Mouse (Mus musculus): ENCODE measurements at regions not wholly inside any gene's neighbourhood (a gene's known extent, or its start where the extent isn't known, plus 50 kb on each side); places are given as distances from the start of the nearest gene placed in this dataset.

DNA sequence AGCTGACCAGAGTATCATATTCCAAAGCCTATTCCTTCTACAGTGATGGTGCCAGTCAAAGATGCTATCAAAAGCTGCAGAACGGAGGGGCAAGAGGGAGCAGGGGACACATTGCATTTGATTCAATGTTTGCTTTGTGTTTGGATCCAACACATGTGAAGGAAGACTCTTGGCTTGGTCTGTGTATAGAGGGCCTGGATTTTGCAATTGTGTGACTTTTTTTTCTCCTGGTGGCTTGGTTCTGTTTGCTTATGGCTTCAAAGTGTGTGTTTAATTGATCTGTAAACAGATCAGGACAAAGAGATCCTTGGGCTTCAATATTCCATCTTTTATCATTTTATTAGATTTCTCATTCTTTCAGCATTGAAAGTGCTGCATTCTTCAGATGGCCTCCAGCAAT is 504.2 kb downstream of the Slc4a3 start:
- DNase-seq: no peak

DNA sequence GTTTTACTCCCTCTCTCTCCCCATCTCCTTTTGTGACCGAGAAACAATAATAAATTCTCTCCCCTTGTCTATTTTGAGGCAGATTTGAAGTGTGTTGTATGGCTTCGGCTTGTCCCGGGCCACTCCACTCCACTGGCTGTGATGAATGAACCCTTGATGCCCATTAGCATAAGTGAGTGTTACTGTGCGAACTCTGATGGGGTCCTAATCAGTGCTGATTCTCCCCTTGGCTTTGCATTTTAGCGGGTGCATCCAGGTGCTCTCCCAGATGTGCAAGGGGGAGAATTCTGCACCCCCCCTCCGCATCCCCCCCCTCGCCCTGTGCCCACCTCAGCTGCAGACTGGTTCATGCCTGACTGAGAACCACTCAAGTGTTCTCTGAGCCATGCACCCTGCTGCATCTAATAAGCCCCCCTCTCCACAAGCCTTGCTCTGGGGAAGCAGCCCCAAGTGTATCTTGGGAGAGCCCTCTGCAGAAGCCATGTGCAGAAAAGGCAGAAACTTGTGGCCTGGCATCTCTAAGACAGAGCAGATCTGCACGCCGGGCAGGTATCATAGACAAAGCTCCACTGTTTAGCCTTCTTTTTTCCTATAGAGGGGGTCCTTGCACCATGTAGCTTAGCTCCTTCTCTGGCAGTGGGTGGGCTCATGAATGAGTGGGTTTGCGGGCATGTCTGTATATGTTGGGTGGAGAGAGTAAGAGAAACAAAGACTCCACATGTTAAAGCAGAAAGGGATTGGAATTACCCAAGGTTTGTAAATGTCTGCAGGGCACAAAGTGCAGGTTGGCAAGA is 507.5 kb downstream of the Slc4a3 start:
- intact Hi-C loops (cut with DNase I): no loop called here
- DNase-seq: no peak

More for the DNA sequence above, 504.2 kb downstream of the Slc4a3 start:
- intact Hi-C loops (cut with DNase I): no loop called here

DNA sequence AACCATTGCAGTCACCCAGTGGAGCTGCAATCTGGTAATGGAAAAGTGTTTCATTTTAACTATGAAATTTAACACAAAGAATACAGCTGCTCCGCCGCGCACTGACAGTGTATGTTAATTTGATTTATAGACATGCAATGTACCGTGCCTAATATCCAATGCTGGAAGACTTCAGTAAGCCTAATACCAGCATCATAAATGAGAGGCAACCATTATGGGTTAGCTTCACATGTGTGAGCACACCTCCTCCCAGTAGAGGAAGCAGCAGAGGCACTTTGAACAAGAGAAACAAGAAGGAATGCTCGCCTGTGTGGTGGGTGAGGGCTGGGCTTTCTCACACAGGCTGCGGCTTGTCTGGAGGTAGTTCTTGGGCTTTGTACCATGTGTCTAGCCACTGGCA is 519.7 kb downstream of the Slc4a3 start:
- no peak for DNase-seq
- intact Hi-C loops (cut with DNase I): no loop called here

DNA sequence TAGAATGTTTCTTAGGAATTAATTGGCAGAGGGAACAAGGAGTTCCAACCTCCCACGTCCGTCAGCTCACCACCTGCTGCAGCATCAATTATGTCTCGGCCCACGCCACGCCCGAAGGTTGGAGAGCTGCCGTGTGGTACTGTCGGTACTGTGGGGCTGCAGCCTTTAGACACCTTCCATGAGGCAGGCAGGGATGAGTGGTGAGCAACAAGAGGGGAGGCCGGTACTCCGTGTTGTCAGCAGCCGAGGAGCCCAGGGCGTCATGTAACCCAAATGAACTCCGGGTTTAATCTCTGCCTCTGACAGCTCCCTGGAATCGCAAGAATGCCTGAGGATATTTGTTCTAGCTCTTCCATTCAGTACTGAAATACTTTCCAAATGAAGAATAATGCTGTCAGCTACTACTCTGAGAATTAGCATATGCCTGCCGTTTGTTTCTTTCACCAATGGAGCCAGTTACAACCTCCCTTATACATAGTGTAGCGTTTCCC is 524.8 kb downstream of the Slc4a3 start:
- no peak for DNase-seq
- intact Hi-C loops (cut with DNase I): loop anchor here (10.0 kb wide), 1 partner anchor 204 kb away; no protein-coding TSS in a partner anchor

DNA sequence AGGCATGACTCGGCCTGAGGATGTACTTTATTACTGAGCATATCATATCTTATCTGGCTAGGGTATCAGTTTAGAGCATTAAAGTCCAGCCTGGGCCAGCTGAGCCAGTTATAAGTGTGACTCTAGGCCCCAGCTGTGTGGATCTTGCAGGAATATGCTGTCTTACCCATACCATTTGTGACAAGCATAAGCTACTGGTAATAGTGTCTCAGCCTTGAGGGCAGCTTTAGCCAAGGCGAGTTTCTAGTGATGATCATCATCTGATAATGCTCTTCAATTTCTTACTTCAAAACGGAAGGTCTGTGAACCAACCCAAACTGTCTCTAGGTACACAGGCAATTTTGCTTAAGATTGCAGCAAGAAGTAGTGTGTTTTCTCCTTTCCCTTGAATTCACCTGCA is 529.1 kb downstream of the Slc4a3 start:
- intact Hi-C loops (cut with DNase I): loop anchor here (10.0 kb wide), 1 partner anchor 200 kb away; no protein-coding TSS in a partner anchor

DNA sequence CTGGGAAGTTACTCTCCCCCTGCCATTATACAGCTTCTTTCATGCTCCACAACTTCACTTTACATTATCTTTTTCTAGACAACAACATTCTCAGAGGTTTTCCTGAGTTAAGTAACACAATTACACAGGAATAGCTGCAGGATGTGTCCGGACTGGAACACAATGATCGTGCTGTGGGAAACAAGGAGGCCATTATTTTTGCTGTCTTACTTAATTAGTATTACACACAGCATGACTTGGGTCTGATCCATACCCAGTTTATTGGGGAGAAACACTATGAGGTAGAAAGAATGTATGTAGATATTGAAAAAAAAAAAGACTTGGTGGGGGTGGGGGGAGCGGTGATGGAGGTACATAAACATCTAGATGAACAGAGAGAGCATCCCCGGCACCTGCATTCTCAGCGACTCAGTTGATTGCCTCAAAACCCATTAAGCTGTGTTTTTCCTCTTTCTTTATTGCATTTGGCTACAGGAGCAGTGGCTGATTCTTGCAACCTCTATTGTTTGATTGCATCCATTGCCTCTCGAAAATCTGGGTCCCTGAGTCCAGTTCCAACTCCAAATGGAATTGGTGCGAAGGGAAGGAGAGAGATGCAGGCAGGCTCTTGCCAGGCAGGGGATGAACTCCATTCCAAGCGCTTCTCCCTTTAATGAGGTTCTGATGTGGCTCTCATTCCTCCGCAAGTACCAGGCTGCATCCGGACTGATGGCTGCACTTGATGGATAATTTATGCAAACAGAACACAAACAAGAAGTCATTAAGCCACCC is 529.8 kb downstream of the Slc4a3 start:
- no peak for DNase-seq
- intact Hi-C loops (cut with DNase I): loop anchor here (10.0 kb wide), 1 partner anchor 199 kb away; no protein-coding TSS in a partner anchor

More for the DNA sequence above, 529.1 kb downstream of the Slc4a3 start:
- DNase-seq: no peak

DNA sequence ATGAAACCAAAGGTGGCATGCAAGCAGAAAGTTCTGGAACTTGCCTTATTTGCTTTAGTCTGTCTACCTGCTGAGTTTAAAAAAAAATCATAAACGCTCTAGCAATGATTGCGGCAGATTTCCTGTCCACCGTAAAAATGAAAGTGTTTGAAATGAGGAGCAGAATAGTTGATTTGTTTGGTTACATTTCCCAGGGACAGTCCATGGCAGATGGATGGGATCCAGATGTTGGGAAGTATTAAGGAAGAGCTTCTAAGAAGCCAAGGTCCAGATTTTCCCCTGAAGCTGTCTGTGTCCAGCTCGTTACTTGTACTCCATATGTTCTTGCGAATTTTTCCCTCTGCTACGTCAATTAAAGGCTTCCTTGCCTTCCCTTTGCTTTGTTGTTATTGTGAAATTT is 534.2 kb downstream of the Slc4a3 start:
- intact Hi-C loops (cut with DNase I): no loop called here
- no peak for DNase-seq

DNA sequence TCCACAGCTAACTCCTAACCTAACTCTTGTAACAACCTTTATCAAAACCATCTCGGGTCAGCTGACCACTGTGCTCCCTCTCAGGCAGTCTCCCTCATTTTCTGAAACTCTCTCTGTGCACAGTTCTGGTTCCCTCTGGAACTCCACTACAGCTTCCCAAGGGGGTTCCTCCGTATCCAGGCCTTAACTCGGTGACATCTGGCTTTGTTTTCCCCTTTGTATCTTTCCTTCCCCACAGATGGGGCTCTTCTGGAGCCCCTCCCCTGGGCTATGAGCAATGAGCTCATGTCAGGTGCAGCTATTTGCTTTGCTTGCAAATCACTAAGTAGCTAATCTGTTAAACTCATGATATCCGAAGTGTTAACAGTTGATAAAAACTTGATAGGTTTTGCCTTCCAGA is 535.6 kb downstream of the Slc4a3 start:
- intact Hi-C loops (cut with DNase I): no loop called here
- DNase-seq: no peak

DNA sequence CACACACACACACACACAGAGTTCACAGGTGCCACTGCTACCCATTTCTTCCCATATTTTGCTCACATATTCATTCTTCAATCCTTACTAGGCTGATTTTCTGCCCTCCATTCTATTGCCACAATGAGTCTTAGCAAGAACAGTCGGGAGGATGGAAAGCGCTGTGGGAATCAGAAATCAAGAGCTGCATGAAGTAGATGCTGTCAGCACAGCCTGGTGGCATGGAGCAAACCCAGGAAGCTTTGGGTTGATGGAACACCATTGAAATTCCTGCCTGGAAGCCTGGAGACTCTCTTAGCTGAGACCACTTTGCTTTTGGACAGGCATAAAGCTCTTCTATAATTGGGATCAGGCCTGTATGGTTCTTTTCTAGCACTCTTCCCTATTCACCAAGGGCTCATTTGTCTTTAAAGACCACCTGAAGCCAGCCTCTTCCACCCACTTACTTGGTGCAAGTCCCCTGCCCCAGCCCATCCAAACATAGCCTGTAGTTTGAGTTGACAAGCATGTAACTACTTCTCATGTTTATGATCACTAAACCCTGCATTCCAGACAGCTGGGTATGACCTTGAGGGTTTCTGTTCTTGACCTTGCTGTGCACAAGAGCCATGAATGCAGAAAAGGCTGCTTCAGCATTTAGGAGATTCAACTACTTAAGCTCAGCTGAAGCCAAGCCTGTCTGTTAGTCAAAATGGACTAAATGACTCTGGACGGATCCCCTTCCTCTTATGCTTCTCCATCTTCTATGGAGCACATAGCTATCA is 537.4 kb downstream of the Slc4a3 start:
- intact Hi-C loops (cut with DNase I): no loop called here
- DNase-seq: no peak

DNA sequence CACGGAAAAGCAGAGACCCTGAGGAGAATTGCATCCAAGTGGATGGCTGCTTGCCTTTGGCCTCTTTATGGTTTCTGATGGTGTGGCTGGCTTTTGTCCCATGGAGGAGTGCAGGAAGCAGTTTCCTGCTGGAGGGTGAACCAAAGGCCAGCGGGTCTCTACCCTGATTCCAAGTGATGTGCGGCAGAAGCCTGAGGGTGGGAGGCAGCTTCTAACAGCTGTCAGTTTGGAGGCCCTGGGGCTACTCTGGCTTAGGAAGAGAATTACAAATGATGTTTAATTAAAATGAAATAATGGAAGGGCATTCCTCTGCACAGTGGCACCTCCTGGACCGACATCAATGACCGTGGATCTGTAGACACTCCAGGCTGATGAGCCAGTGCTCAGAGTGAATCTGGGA is 545.0 kb downstream of the Slc4a3 start:
- intact Hi-C loops (cut with DNase I): no loop called here
- no peak for DNase-seq

DNA sequence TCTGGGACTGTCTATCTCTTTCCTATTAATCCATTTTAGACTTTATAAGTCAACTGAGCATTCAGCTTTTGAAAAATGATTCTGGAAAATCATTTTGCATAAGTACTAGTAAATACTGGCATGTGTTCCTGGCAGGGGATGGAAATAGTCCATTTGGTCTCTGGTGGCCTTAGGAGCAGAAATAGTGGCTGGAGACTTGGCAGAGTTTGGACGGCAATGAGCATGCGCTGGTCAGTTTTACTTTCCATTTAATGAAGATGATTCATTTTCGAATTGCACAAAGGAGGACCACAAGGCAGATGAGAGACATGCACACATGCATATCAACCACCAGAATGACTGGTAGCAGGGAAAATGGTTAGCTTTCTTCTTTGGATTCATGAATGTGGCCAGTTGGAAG is 567.2 kb downstream of the Slc4a3 start:
- intact Hi-C loops (cut with DNase I): no loop called here
- DNase-seq: peak; percentile 6 to 10

DNA sequence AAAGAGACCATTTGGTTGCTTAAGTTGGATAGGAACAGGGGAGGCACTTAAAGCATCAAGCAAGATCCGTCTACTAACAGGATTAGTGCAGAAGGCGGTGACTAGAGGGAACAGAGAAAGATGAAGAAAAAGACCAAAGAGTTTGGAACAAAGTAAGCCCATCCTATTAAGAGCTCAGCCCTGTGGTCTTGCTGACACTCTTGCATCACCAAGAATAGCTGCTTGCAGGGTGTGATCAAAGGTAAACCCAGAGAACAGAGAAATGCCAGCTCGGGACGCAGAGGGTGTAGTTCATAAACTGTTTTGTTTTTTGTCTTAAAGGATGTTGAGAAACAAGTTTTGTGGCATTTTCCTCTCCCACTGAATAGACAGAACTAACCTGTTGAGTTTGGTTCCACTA is 574.8 kb downstream of the Slc4a3 start:
- intact Hi-C loops (cut with DNase I): no loop called here
- no peak for DNase-seq

DNA sequence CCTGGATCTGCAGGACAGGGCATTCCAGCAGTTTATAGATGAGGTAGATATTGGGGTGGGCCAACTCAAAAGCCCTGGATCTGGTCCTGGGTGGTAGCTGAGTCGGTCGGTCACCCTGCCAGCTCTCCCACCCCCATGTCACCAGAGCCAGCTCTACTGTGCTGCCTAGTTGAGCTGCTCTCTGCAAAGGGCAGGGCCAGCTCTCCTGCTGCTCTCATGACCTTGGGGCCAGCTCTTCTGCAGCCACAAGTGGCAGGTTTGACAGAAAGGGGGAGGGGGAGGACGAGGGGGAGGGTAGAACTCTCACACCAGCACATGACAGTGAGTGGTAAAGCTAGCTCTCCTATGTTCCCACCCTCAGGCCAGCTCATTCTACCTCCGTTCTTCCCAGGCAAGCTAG is 584.3 kb downstream of the Slc4a3 start:
- no peak for DNase-seq
- intact Hi-C loops (cut with DNase I): no loop called here

DNA sequence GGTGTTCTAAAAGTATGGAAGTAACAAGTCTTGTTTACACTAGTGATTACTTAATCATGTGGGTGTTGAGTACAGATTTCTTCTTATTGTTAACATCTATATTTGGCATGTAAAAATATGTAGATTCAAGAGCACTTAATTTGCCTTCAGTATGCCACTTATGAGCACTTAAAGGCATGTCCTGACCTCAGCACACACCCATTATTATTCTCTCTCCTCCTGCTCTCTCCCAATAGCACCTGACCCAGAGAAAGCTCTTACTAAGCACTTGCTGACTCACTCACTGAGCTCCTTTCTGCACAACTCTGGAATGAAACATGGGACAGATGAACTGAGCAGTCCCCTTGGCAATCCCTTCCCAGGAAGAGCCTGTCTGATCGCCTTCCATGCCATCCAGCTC is 590.7 kb downstream of the Slc4a3 start:
- intact Hi-C loops (cut with DNase I): no loop called here

DNA sequence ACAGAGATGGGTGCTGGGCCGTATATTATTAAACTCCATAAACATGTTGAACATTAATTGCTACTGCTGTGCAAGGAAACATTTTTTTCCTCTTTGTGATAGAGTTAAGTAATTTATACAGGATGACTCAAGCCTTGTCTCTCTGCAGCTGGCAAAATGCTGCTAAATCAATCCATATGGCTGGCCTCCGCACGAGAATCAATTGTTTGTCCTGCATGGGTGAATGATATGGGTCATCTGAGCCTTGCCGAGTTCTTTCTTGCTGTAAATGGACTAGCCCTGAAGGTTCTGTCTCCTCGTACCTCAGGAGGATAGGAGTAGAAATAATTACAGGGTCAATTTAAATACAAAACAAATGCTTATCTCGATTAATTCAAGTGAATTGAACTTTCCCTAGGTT is 591.6 kb downstream of the Slc4a3 start:
- DNase-seq: no peak
- intact Hi-C loops (cut with DNase I): no loop called here

More for the DNA sequence above, 590.7 kb downstream of the Slc4a3 start:
- DNase-seq: no peak

DNA sequence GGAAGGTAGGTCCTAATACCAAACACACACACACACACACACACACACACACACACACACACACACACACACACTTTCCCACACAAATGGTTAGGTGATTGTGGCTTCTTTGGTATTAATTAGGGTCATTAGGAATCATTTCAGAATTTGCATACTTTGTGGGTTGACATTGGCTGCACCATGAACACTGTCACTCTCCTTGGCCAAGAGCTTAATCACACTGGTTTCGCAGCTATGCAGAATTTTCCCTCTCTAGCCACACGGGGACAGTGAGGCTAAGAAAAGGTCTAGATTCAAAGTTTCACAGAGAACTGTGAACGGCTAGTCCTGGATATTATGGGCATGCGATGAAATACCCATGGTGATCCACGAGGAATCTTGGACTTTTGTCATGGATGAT is 597.5 kb downstream of the Slc4a3 start:
- intact Hi-C loops (cut with DNase I): no loop called here

DNA sequence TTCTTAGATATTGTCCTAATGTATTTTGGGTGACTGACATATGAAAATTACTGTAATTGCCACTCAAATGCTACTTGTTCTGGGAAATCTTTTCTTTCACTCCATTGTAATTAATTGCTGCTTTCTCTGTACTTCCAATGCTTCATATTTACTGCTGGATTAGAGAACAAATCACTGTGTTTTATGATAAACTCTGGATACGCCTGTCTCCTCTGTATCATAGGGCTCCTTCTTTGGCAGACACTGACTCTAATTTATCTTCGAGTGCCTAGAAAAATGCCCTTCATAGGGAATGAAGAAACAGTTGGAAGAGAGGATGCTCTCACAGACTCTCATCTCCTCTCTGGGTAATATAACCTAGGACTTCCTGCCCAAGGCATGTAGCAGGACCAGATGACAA is 602.9 kb downstream of the Slc4a3 start:
- no peak for DNase-seq
- intact Hi-C loops (cut with DNase I): no loop called here

More for the DNA sequence above, 597.5 kb downstream of the Slc4a3 start:
- no peak for DNase-seq

DNA sequence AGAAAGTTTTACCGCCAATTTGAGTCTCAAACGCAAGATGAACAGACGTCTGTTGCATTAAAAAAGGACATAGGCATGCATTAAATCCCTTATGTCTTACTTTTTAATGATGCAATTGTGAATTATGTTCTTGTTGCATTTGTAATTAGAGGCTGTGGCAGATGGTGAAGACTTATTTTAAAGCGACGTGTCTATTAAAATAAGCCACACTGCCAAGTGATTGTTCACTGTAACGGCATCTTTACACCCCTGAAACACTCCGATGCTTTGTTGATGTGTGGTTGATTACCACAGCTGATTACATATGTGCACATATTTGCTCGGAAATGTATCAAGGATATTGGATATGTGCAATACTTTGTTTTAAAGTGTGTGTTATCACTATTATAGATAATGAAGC is 610.2 kb downstream of the Slc4a3 start:
- no peak for DNase-seq
- intact Hi-C loops (cut with DNase I): no loop called here

DNA sequence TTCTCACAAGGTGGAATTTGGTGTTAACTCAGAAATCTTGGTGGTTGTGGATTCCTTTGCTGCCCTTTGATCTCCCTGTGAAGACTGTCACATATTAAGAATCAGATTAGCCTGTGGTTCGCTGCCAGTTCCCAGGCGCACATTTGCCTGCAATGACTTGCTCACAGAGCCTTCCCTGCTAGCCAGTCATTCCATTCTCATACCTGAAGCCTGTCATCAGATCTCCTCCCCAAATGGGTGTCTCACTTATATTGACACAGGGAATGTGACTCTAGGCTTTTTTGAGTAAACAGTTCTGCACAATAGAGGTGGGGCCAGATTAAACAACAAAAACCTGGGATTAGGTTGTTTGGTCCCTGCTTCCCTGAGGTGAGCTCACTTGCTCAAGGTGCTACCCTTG is 621.4 kb downstream of the Slc4a3 start:
- DNase-seq: no peak
- intact Hi-C loops (cut with DNase I): no loop called here

DNA sequence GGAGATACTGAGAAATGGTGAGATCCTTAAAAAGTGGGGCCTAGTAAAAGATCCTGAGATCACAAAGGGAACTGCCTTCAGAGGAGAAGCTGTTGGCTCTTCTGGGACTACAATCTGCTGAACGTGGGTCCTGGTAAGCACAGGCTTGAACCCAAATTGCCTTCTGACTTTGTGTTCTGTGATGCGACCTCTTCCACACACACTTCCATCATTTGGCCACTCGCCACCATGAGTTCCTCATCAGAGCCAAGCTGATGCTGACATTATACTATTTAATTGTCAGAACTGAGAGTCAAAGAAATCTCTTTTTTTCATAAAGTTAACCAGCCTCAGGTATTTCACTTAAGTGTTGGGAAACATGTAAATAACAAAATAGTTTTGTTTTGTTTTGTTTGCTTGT is 635.1 kb downstream of the Slc4a3 start:
- DNase-seq: no peak
- intact Hi-C loops (cut with DNase I): no loop called here

DNA sequence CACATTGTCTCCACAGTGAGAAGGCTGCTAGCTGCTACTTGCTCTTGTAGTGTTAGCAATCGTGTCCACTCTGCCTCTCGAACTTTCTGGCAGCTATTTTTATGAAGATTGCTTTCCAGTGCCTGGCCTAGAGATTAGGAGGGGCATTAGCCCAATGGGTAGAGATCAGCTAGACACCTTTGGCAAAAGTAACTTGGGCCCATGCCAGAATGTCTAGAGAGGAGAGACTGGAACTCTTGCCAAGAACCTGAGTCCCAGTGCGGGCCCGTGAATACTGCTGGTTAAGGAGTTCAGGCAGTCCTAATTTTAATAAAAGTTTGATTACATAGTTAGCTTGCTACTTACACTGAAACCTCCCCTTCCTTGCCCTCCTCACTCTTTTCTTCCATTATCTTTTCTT is 648.8 kb downstream of the Slc4a3 start:
- DNase-seq: peak; percentile 52 to 60
- intact Hi-C loops (cut with DNase I): loop anchor here (10.0 kb wide), 1 partner anchor 260 kb away; no protein-coding TSS in a partner anchor
